Mouse (Mus musculus) spleen, adult 12 weeks (tissue): ENCODE results near the gene Pipox.

Experiments
- DNase-seq: peaks from one replicate; pipeline ENCODE4 v3.0.0; 2022; ENCODE audit warnings: low spot score

Gene Pipox

GRCm38 (mm10) chr11:77847599-77848128 is 46.2 kb downstream of the Pipox start:
- no peak for DNase-seq

GRCm38 (mm10) chr11:77843906-77844200 is 50.0 kb downstream of the Pipox start:
- no peak for DNase-seq

- no peak for DNase-seq
These were observed 50.6 kb downstream of the Pipox start for GRCm38 (mm10) chr11:77843068-77843905.

- no peak for DNase-seq
These were observed 53.2 kb downstream of the Pipox start for GRCm38 (mm10) chr11:77840523-77841245.

GRCm38 (mm10) chr11:77837856-77838255 is 56.0 kb downstream of the Pipox start:
- DNase-seq, result no peak

- DNase-seq, result no peak
These were observed 57.1 kb downstream of the Pipox start for GRCm38 (mm10) chr11:77836751-77837150.

GRCm38 (mm10) chr11:77836290-77836689 is 57.6 kb downstream of the Pipox start:
- no peak for DNase-seq

GRCm38 (mm10) chr11:77835109-77835508 is 58.8 kb downstream of the Pipox start:
- no peak for DNase-seq

GRCm38 (mm10) chr11:77832541-77832940 is 61.4 kb downstream of the Pipox start:
- DNase-seq, result no peak

GRCm38 (mm10) chr11:77830875-77831274 is 63.0 kb downstream of the Pipox start:
- no peak for DNase-seq
